Mouse (Mus musculus): ENCODE results near the gene Gm14325. TPM values are rescaled to one million over a fixed set of nuclear protein-coding genes. Genes with fewer than 3 reads are reported as not detected.

Gm14325 gene
- polyA plus RNA-seq, 1 experiment from 2014 or later, result 43.3 TPM

Other genes with a start within 250 kb of the Gm14325 start
- gene Gm14322, start 81.0 kb downstream of the Gm14325 start, polyA plus RNA-seq (2014; fragmentation: Nextera tagmentation; extraction: Ambion mirVana), result 7.9 and 11.8 TPM in 2 replicates
- gene Gm14327, start 56.8 kb upstream of the Gm14325 start, polyA plus RNA-seq (2014; fragmentation: Nextera tagmentation; extraction: Ambion mirVana), result 0.84 and 2.4 TPM in 2 replicates
- not detected in 2 replicates for gene Zfp972, start 85.3 kb upstream of the Gm14325 start, polyA plus RNA-seq (2014; fragmentation: Nextera tagmentation; extraction: Ambion mirVana)
- 15.4 and 18.3 TPM in 2 replicates for gene Gm14326, start 117.0 kb upstream of the Gm14325 start, polyA plus RNA-seq (2014; fragmentation: Nextera tagmentation; extraction: Ambion mirVana)
- 8.6 and 10.4 TPM in 2 replicates for gene Zfp971, start 182.9 kb upstream of the Gm14325 start, polyA plus RNA-seq (2014; fragmentation: Nextera tagmentation; extraction: Ambion mirVana)
- 14.2 and 15.3 TPM in 2 replicates for gene Zfp931, start 238.1 kb upstream of the Gm14325 start, polyA plus RNA-seq (2014; fragmentation: Nextera tagmentation; extraction: Ambion mirVana)

Measured in forebrain, embryonic 14.5 days (tissue).